Mouse (Mus musculus): ENCODE measurements around the gene Slc25a29. TPM values are rescaled to one million over a fixed set of nuclear protein-coding genes. Genes with fewer than 3 reads are reported as not detected.
"Not testable (repeated sequence)": the region's sequence is repeated elsewhere in the genome, so short reads cannot be mapped to it uniquely, and the experiment has no call there.

The Slc25a29 gene
- polyA plus RNA-seq, 1 experiment, result 4.0 TPM

DNA sequence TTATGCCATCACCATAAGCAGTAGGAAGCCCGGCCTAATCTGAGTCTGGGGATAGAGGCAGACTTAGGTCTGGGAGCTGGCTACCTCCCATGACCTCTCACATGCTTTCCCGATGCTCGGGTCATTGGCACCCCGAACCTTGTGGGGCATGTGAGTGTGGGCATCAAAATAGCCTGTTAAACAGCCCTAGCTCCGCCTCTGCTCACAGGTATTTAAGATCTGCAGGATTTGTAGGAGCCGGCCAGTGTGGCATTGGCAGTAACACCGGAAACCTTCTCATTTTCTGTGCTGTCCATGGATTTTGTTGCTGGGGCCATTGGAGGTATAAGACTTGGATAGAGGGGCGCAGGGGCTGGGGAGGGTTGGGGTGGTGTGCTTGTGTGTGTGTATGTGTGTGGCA lies 15.2 kb upstream of the Slc25a29 start:
- H3K4me1 ChIP-seq (ENCODE audit: control insufficient read depth, insufficient read depth, insufficient read length, low read length), result peaks cover 4% of the 10 kb centered on the region
- H3K36me3 ChIP-seq (ENCODE audit: control insufficient read depth, insufficient read depth, low read length), result no peaks in the 10 kb centered on the region
- TF ChIP-seq CTCF (IDR thresholded peaks at IDR 0.05; ENCODE audit: extremely low read depth, insufficient read length, insufficient replicate concordance, low read depth, low read length) (no peak), POLR2A (IDR thresholded peaks at IDR 0.05; ENCODE audit: low read depth, low read length) (no peak)
- H3K27me3 ChIP-seq (ENCODE audit: control insufficient read depth, insufficient read depth, low read length), result no peaks in the 10 kb centered on the region
- WGBS, result 87% methylated on average over 8 of the region's 8 CpGs
- H3K4me3 ChIP-seq (ENCODE audit: low read depth, low read length), result no peak overlapping the region
- H3K27ac ChIP-seq (ENCODE audit: insufficient read depth, low read depth, low read length), result no peak overlapping the region

DNA sequence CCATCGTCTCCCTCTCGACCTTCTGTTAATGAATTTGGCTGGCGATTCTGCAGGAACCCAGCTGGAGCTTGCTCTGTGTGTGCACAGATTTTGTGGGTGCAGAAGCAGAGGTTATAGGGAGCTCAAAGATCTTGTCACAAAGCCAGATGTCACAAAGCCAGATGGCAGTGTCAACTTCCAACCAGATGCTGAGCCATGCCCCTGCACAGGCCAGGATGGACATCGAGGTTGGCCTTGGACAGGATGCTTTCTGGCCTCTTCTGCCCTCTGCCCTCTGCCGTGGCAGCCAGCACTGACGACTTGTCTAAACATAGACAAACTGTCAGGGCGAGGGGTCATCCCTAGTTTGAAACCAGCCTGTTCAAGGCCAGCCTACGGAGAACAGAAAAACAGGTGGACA lies 14.4 kb upstream of the Slc25a29 start:
- Histone ChIP-seq H3K4me3 (ENCODE audit: low read depth, low read length) (no peak overlapping the region), H3K36me3 (ENCODE audit: control insufficient read depth, insufficient read depth, low read length) (no peaks in the 10 kb centered on the region), H3K27me3 (ENCODE audit: control insufficient read depth, insufficient read depth, low read length) (no peaks in the 10 kb centered on the region), H3K4me1 (ENCODE audit: control insufficient read depth, insufficient read depth, insufficient read length, low read length) (peaks cover 2% of the 10 kb centered on the region), H3K27ac (ENCODE audit: insufficient read depth, low read depth, low read length) (no peak overlapping the region)
- TF ChIP-seq POLR2A (IDR thresholded peaks at IDR 0.05; ENCODE audit: low read depth, low read length) (no peak), CTCF (IDR thresholded peaks at IDR 0.05; ENCODE audit: extremely low read depth, insufficient read length, insufficient replicate concordance, low read depth, low read length) (no peak)
- 72% methylated on average over 8 of the region's 8 CpGs for WGBS

DNA sequence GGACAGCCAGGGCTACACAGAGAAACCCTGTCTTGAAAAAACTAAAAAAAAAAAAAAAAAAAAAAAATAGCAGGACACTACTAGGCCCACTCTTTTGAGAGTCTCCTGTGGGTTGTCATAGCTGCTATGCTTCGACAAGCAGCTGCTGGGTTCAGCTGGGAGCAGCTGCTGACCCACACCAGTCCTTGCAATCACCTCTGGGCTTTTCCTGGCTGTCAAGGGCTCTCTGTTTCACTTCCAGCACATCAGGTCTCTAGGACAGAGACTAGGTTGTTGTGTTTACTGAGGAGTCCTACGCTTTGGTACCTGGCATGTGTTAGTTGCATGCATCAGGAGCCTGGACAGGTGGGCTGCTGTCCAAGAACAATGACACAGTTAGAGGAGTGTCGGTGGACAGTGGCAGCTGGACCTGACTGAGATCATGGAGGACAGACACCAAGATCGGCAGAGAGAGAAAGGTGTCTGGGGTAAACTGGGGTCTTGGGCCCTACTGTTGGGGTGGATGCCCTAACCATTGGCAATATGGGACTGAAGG lies 13.9 kb upstream of the Slc25a29 start:
- H3K27me3 ChIP-seq (ENCODE audit: control insufficient read depth, insufficient read depth, low read length), result no peaks in the 10 kb centered on the region
- no peaks in the 10 kb centered on the region for H3K36me3 ChIP-seq (ENCODE audit: control insufficient read depth, insufficient read depth, low read length)
- no peak for TF ChIP-seq POLR2A (IDR thresholded peaks at IDR 0.05; ENCODE audit: low read depth, low read length)
- TF ChIP-seq CTCF (IDR thresholded peaks at IDR 0.05; ENCODE audit: extremely low read depth, insufficient read length, insufficient replicate concordance, low read depth, low read length), result no peak
- H3K27ac ChIP-seq (ENCODE audit: insufficient read depth, low read depth, low read length), result no peak overlapping the region
- H3K4me3 ChIP-seq (ENCODE audit: low read depth, low read length), result no peak overlapping the region
- WGBS, result 69% methylated on average over 4 of the region's 4 CpGs
- H3K4me1 ChIP-seq (ENCODE audit: control insufficient read depth, insufficient read depth, insufficient read length, low read length), result no peaks in the 10 kb centered on the region

DNA sequence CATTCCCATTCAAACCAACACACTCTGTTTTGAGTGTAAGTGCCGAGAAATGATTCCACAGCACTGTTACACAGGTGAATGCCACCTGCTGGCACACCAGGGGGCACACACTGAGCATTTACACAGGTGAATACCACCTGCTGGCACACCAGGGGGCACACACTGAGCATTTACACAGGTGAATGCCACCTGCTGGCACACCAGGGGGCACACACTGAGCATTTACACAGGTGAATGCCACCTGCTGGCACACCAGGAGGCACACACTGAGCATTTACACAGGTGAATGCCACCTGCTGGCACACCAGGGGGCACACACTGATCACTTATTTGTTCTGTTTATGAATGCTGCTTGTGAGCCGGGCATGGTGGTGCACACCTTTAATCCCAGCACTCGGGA lies 12.3 kb upstream of the Slc25a29 start:
- not testable (repeated sequence) for H3K36me3 ChIP-seq (ENCODE audit: control insufficient read depth, insufficient read depth, low read length); H3K4me1 ChIP-seq (ENCODE audit: control insufficient read depth, insufficient read depth, insufficient read length, low read length); H3K27ac ChIP-seq (ENCODE audit: insufficient read depth, low read depth, low read length); H3K27me3 ChIP-seq (ENCODE audit: control insufficient read depth, insufficient read depth, low read length); H3K4me3 ChIP-seq (ENCODE audit: low read depth, low read length)
- WGBS, result 63% methylated on average over 3 of the region's 3 CpGs
- TF ChIP-seq CTCF (IDR thresholded peaks at IDR 0.05; ENCODE audit: extremely low read depth, insufficient read length, insufficient replicate concordance, low read depth, low read length), result peak; percentile 47; the same call in 1 of the 2 replicates

DNA sequence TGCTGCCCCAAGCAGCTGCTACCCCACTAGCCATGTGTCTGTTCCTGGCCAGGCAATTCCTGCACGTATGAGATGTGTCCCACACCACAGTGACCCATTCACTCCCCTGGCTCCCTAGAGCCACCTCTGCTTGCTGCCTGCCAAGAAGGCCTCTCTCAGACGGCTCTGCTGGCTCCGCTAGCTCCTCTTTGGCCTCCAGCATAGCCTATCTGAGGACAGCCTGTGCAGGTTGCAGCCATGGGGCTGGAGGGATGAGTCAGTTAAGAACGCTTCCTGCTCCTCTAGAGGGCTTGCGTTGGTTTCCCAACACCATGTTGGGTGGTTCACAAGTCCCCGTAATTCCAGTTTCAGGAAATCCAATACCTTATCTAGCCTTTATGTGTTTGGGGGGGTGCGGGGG lies 7.0 kb upstream of the Slc25a29 start:
- no peak for TF ChIP-seq POLR2A (IDR thresholded peaks at IDR 0.05; ENCODE audit: low read depth, low read length)
- no peak for TF ChIP-seq CTCF (IDR thresholded peaks at IDR 0.05; ENCODE audit: extremely low read depth, insufficient read length, insufficient replicate concordance, low read depth, low read length)
- no peak overlapping the region for H3K4me3 ChIP-seq (ENCODE audit: low read depth, low read length)
- H3K27ac ChIP-seq (ENCODE audit: insufficient read depth, low read depth, low read length), result no peak overlapping the region
- WGBS, result 84% methylated on average over 7 of the region's 7 CpGs
- H3K36me3 ChIP-seq (ENCODE audit: control insufficient read depth, insufficient read depth, low read length), result 0 out of 2 replicates have a peak, but pooled peaks cover 2% of the 10 kb centered on the region
- H3K4me1 ChIP-seq (ENCODE audit: control insufficient read depth, insufficient read depth, insufficient read length, low read length), result peaks cover 7% of the 10 kb centered on the region
- no peaks in the 10 kb centered on the region for H3K27me3 ChIP-seq (ENCODE audit: control insufficient read depth, insufficient read depth, low read length)

DNA sequence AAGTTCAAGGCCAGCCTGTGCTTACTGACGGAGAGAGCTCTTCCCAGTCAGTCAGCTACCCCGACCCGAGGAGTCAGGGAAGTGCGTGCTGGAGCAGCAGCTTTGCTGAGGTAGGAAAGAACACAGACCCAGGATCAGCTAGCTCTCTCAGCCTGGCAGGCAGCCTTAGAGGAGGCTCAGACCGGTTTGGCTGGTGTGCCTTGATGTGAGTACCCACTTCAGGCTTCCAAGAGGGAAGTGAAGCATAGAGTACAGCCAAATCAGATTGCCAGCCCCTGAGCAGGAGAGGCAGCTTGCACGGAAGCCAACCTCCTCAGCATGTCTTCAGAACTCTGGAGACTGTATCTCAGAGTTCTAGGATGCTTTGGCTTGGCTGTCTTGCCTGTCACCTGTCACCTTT lies 5.5 kb upstream of the Slc25a29 start:
- H3K36me3 ChIP-seq (ENCODE audit: control insufficient read depth, insufficient read depth, low read length), result 0 out of 2 replicates have a peak, but pooled peaks cover 2% of the 10 kb centered on the region
- H3K4me3 ChIP-seq (ENCODE audit: low read depth, low read length), result no peak overlapping the region
- H3K4me1 ChIP-seq (ENCODE audit: control insufficient read depth, insufficient read depth, insufficient read length, low read length), result peaks cover 20% of the 10 kb centered on the region
- WGBS, result 85% methylated on average over 6 of the region's 6 CpGs
- no peak overlapping the region for H3K27ac ChIP-seq (ENCODE audit: insufficient read depth, low read depth, low read length)
- no peaks in the 10 kb centered on the region for H3K27me3 ChIP-seq (ENCODE audit: control insufficient read depth, insufficient read depth, low read length)
- TF ChIP-seq CTCF (IDR thresholded peaks at IDR 0.05; ENCODE audit: extremely low read depth, insufficient read length, insufficient replicate concordance, low read depth, low read length) (no peak), POLR2A (IDR thresholded peaks at IDR 0.05; ENCODE audit: low read depth, low read length) (no peak)

DNA sequence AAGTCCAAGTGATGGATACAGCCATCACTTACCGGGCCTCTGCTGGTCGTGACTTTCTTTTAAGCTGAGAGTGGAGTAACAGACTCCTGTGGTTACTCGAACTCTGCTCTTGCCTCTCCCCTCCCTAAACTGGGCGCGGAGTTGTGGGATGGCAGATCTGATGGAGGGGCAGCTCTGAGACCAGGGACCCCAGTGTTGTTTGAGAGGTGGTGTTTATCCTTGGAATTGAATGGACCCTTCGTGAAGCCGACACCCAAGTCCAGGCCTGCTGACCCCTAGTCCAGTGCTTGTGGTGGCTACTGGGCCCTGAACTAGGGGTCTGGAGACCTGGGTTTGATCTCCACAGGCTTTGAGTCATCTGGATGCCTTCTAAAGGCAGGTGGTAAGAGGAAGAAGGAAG lies 1.0 kb upstream of the Slc25a29 start:
- H3K36me3 ChIP-seq (ENCODE audit: control insufficient read depth, insufficient read depth, low read length), result no peaks in the 10 kb centered on the region
- H3K4me1 ChIP-seq (ENCODE audit: control insufficient read depth, insufficient read depth, insufficient read length, low read length), result peaks cover 27% of the 10 kb centered on the region
- TF ChIP-seq POLR2A (IDR thresholded peaks at IDR 0.05; ENCODE audit: low read depth, low read length) (no peak), CTCF (IDR thresholded peaks at IDR 0.05; ENCODE audit: extremely low read depth, insufficient read length, insufficient replicate concordance, low read depth, low read length) (no peak)
- peak overlapping the region; percentile 73 for H3K4me3 ChIP-seq (ENCODE audit: low read depth, low read length)
- no peaks in the 10 kb centered on the region for H3K27me3 ChIP-seq (ENCODE audit: control insufficient read depth, insufficient read depth, low read length)
- WGBS, result 17% methylated on average over 7 of the region's 7 CpGs
- peak overlapping the region; percentile 51 for H3K27ac ChIP-seq (ENCODE audit: insufficient read depth, low read depth, low read length)

Data from small intestine, adult 2 months (tissue).